Mouse (Mus musculus): Measurements from ENCODE around the gene Pdlim3.
"Not testable (repeated sequence)": the region's sequence is repeated elsewhere in the genome, so short reads cannot be mapped to it uniquely, and the experiment has no call there.

Gene Pdlim3

DNA sequence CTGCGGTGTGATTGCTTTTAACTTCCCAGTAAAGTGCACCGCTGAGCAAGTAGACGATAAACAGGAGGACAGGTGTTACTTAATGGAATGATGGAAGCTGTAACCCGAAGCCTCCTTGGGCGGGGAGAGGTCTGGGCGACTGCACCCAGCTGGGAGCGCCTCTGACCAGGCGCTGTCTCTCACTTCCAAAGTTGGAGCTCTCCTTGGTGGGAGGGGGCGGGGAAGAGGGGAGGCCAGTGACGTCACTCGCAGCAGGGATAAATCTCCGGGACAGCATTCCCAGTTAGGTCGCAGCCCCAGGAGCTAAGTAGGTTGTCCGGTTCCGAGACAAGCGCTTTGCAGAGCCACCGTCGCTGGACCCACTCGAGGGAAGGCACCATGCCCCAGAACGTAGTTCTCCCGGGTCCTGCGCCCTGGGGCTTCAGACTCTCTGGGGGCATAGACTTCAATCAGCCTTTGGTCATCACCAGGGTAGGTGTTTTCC is at the start of gene Pdlim3:
TSS of gene Pdlim3 (plus strand) at position 260 of the 484 bp plus-strand sequence.
- no peak for DNase-seq

DNA sequence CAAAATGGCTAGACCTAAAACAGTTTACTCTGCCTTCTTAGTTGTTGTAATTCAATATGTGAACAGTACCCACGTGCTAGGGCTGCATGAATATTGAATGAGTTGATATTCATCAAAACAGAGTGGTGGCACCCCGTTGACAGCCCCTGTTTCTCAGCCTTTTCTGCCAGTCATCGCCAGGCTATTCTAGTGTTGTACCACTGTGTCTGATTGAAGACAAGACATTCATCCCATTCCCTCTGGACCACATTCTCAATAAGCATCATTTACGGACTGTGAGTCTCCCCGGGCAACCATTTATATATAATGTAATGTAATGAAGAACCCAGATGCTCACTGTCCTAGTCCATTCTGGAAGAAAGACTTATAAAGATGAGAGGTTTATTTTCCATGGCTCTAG is 42.0 kb upstream of the Pdlim3 start:
- no peak for DNase-seq

DNA sequence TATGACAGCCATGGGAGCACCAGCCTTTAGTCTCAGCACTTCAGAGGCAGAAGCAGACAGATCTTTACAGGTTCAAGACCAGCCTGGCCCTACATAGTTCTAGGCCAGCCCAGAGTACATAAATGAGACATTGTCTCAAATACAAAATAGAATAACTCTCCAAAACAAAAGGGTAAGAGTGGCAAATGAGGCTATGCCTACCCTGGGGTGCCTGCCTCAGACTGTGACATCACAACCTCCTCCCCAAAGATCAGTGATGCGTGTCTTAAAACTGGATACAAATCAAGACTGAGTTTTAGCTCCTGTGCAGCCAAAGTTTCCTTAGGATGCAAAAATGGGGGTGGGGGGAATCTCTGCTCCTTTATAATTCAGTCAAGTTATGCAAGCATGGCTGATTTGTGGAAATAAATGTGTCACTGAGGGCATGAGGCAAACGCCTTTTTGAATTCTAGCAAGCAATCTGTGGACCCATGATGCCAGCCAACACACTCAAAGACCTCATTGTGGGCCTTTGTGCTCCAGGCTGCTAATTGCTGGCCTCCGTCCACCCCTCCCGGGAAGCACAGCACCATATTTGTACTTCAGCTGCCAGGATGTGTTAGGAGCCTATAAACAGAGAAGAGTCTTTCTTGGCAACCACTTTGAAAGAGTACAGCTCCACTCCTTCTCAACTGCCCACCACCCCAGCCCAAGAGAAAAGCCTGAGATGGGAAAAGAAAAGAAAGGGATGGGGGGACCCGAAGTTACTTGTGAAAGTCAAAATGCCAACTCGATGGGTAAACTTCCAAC is 41.0 kb upstream of the Pdlim3 start:
- peak; percentile 39 to 44 for DNase-seq

DNA sequence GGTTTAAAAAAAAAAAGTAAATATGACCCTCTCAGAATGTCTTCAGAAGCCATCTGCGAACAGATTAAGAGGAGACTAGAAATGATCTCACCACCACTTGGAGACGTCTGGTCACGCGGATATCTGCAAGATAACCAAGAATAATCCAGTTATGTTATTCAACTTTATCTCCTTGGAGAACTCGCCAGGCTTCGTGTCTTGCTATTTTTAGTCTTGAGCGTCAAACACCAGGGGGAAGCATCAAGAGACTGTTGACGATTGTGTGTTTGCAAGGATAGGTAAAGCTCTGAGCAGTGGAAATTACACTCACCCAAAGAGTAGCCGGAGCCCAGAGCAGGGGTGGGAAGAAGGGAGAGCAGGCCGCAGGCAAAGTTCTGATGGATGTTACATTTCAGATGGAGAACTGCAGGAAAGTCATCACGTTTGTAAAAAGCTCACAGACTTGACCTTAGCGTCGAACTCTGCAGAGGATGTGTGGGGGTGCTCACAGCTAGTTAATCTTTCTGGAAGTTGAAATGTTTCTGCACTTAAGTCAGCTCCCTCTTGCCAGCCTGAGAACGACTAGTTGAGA is 40.3 kb upstream of the Pdlim3 start:
- no peak for DNase-seq

DNA sequence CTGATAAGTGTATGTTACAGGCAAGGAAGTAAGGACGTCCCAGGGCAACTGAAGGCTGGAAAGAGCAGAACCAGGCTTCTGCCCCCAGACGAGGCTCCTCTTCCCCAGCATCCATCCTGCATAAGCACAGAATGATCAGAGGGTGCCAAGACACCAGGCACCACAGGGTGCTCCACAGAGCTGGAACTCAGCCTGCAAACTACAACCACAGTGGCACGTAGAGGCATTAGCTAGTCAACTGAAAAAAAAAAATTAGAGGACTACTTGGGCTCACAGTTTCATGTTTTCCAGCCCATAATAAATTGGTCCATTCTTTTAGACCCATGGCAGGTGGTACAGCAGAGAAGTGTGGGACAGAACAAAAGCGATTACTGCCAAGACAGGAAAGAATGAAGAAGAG is 39.4 kb upstream of the Pdlim3 start:
- DNase-seq, result no peak

DNA sequence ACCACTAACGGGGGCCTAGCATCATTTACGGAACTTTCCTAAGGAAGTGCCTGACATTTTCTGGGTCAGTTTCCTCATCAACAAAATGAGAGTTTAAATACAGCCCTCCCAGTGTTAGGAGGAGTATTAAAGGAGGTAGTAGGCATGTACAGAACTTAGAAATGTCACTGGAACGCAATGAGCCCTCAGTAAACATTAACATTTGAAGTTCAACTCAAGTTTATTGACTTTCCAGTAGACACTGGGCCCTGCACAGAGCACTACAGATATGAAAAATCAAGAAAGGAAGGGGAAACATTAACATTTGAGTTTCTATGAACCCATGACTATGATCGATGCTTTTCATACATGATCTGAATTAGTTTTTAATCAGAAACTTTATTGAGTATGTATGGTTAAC is 30.1 kb upstream of the Pdlim3 start:
- no peak for DNase-seq

DNA sequence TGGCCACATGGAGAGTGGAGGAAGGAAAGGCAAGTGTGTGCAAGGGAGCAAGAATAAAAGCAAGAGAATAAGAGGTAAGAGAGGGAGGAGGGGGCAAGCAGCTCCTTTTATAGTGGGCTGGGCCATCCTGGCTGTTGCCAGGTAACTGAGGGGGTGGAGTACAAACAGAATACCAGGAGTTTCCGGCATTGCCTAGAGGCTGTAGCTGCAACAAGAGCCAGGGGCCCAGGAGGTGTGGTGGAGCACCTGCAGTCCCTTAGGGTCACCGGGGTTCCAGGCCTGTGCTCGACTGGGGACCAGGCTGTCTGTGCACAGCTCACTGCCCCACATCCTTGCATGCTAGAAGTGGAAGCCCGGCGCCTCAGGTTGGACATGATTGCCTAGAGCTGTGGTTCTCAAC is 27.5 kb upstream of the Pdlim3 start:
- no peak for DNase-seq

DNA sequence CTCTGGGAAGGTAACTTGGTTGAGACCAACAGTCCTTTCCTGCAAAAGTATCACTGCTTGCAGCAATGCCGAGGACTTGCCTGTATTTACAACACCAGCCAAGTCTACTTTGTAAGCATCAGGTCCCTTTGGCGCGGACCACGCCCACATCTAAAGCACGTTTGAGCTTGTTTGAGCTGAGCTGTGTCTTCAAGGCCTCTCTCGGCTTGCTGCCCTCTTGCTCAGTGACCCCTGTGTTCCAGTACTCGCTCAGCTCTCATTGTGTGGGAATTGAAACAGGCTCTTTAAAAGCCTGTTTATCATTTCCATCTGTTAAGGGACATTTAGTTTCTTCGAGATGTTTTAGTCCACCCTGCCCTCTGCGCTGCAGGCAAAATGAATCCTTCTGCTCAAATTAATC is 26.9 kb upstream of the Pdlim3 start:
- no peak for DNase-seq

DNA sequence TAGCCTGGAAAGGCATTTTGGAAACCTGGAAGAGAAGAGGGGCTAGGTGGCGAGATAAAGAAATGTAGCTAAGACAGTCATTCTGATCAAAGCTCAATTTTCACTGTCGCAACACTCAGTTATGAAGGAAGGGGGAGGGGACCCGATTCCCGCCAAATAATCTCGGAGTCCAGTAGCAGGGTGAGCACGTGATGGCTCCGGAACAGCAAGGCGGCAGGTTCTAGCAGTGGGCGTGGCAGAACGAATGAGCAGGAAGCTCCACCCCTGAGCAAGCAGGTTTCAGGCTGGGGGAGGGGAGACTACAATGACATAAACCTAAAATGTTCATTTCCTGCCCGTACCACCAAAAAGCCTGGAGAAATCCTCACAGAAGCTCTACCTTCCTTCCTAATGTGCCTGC is 13.7 kb upstream of the Pdlim3 start:
- not testable (repeated sequence) for DNase-seq

DNA sequence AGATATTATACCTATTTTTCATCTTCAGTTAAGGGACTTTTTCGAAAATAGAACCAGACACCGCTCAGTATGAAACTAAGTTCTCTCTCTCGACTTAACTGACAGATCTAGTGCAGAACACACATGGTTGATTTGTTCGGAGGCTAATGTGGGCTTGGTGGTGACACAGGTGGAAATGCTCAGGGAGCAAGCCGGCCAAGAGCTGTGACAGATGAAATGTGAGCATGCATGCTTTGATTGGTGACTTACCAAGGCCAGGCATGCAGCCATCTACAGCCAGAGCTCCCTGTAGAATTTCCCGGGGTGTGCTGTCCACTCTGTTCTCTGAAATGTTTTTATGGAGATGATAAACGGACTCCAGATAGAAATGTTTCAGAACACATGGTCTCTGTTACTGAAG is 13.2 kb upstream of the Pdlim3 start:
- DNase-seq, result no peak

DNA sequence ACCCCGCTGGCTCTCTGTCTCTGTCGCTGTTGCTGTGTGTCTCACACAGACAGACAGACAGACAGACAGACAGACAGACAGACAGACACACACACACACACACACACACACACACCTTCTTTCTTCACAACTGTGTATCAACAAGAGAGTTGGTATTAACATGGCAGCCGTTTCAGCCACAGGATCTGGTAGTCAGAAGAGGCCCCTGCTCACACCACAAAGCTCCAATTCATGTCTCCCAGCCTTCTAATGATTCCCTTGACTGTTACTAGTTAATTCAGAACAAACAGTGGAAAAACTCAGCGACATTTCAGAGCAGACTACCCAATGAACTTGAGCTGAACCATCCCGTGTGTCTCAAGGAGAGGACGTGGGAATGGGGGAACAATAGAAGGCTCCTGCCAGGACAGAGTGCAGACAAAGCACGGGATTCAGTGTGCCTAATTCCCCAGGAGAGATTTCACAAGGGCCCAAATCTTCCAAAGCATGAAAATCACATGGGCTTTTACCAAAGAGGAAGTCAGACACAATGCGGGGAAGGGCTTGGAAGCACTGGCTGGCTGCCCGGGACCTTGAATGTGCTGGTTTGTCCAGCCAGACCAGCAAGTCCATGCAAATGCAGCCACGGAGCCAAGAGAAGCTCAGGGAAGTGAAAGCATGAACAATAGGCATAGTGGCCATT is 10.2 kb upstream of the Pdlim3 start:
- peak; percentile 27 to 32 for DNase-seq

DNA sequence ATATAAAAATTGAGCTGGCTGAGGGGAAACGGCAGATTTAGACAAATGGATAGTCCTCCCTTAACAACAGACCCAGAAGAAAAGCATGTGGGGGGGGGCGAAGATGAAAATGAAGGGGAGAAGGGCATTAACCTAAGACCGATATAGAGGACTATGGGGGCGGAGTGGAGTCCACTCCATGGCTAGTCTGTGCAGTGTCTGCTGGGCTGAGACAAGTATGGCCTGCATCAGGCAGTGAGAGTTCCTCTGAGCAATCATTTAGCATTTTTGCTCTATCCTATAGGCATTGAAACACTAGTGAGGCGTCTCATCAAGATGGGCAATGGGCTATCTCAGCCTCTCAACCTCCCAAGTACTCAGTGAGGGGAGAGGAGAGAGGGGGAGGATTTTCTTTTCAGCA is 8.9 kb upstream of the Pdlim3 start:
- DNase-seq, result no peak

DNA sequence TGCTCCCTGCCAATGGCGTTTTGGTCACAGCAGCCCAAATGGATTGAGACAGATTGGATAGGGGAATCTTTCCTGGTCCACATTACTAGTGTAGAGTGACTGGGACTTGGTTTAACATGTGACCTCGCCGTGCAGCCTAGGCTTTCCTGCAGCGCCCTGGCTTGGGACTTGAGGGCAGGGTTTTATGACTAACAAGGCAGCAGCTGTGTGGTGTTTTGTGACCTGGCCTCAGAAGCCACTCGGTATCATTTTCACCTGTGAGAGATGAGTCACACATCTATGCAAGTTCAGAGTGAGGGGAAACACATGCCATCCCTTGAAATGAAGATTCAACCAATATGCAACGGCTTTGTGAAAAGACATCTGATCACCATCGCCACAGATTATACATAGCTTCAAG is 7.6 kb upstream of the Pdlim3 start:
- no peak for DNase-seq

DNA sequence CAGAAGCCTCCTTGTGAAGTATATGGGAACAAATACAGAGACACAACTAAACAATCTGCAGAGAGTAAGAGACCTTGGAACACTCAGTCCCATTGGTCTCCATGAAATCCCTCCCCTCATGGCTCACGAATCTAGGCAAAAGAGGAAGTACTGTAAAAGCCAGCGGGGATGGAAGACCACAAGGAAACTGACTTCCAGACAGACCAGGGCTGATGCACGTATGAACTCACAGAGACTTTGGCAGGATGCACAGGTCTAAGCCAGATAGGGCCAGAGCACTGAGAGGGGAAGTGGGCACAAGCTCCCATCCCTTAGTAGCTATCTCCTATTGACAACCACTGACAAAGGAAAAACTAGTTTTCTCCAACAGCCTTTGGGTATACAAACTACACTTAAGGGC is 4.8 kb upstream of the Pdlim3 start:
- no peak for DNase-seq

DNA sequence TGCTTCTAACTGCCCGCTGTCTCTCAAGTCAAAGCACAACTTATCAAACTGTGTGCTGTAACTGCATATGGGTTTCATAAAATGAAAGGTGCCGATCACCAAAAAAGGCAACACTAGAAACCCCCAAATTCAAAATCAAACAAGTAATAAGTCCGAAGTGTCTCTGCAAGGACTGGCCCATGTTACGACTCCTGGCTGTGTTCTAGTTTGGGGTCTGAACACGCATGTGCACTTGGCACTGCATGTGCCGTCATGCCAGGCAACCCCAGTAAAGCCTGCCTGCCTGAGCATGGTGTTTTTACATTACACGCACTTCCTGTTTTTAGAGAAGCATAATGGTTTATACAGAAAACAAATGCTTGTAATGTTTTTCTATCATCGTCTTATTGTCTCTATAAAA is 3.5 kb upstream of the Pdlim3 start:
- no peak for DNase-seq

DNA sequence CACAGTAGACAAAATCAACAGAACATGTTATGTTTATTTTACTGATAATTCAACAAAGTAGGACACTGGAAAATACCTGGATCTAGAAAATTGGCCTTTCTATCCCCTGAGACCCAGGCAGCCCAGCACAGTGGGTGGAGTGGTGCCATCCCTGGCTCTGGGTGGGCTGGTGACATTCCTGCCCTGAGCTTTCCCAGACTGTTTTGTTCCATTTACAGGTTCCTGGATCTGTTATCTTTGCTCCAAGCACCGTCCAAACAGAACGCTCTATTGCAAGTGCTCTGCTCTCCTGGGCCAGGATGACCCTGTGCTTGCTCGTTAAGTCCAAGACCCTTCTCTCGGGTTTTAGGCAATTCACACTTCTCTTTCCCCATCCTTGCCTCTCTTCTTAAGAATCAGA is 1.5 kb upstream of the Pdlim3 start:
- no peak for DNase-seq

DNA sequence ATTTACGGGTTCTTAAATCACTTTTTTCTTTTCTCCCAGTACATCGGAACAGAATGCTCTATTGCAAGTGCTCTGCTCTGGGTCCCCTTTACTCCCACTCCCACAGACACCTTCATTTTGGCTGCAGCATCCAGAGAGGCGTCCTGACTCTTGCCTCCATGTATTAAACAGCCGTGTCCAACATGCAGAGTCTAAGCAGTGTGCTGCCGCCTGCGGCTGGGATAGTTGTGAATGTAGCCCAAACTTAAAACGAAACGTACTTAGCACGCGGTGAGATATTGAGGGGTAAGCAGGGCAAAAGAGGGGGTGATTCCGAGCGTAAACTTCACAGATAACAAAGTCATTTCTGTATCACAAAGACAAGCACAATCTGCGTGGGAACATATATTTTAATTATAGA is 709 bp upstream of the Pdlim3 start:
- DNase-seq, result no peak

DNA sequence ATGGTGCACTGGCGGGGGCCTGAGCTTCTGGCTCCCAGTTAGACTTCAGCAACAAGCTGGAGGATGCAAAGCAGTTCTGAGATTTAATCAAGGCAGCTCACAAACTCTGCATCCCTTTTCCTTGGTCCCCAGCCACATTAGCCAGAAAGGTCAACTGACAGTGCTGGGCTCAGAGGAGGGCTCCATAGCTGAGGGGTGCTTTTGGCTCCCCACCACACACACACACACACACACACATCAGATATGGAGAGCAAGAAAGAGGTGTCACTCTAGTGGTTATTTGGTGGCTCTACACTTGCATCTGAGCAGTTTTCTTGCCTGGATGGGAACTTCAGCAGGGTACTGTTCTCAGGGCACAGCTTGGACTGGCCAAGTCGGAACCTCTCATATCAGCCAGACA is 514 bp downstream of the Pdlim3 start:
- no peak for DNase-seq

DNA sequence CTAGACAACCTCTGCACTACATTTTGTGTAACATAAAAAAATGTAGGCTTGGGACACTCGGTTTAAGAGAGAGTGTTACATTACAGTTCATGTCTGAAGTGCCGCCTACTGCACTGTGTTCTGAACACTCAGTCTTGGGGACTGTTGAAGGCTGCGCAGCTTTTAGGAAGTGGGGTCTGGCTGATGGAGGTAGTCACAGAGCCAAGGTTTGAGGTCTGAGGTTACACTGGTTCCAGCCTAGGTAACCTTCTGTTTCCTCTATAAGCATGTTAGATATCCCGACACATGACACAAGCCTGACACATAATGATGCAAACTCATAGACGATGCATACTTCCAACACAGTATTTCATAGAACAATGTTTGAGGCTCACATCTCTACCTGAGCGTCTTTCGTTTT is 4.5 kb downstream of the Pdlim3 start:
- DNase-seq, result no peak

DNA sequence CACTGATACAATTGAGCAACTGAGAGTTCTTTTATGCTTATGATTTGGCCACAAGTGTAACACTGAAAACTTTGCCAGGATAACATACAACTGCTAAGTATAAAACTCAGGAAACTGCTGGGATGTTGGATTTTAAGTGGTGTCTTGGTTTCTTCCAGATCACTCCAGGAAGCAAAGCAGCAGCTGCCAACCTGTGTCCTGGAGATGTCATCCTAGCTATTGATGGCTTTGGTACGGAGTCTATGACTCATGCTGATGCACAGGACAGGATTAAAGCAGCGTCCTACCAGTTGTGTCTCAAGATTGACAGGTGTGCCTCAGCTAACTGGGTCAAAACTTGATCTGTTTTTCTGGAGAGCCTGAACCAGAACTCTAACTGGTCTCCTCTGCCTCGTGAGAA is 11.3 kb downstream of the Pdlim3 start:
- DNase-seq, result no peak

DNA sequence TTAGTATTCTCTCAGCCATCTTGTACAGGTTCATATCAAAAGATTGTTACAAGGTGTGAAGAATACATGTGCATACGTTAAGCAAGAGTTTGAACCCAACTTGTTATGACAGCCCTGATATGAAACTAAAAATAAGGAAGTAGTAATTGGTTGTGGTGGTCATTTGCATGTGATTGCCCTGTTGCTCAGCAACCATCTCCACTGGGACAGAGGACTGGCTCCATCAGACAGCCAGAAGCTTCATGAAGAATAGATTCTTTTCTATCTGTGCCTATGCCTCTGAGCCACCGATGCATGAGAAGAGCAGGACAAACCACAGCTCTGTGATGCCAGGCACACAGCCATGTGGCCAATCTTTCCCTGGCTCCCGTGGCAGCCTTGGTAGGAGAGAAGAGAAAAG is 14.5 kb downstream of the Pdlim3 start:
- DNase-seq, result no peak

DNA sequence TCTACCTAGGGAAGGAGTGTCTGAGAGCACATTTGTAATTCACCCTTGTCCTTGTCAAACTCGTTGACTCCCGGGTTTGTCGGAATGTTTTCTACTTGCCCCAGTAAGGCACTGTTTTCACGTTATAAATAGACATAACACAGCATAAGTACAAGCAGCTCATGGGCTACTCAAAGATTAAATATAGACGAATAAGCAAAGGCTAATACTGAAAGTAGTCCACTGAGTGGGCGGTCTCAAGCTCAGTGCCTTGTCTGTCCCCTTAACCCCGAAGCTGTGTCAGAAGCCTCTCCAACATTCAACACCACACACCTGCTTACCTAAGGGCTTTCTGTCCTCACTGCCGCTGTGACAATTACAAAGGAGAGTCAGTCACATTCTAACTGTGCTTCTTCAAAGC is 16.4 kb downstream of the Pdlim3 start:
- no peak for DNase-seq

DNA sequence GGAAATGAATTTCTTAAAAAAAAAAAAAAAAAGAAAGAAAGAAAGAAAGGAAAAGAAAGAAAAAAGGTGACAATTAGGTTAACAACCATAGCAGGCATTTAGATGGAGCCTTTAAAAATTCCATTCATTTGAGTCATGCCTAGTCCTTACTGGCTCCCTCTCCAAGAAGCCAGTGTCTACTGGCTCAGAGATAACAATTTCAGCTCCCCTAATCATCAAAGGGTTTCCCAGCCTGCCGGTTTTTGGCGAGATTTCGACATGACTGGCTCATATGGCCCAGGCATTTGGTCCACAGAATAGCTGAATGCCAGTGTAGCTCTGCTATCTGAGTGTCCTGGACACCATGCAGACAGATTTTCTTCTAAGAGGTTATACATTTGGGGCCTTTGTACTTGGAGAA is 18.4 kb downstream of the Pdlim3 start:
- DNase-seq, result no peak

DNA sequence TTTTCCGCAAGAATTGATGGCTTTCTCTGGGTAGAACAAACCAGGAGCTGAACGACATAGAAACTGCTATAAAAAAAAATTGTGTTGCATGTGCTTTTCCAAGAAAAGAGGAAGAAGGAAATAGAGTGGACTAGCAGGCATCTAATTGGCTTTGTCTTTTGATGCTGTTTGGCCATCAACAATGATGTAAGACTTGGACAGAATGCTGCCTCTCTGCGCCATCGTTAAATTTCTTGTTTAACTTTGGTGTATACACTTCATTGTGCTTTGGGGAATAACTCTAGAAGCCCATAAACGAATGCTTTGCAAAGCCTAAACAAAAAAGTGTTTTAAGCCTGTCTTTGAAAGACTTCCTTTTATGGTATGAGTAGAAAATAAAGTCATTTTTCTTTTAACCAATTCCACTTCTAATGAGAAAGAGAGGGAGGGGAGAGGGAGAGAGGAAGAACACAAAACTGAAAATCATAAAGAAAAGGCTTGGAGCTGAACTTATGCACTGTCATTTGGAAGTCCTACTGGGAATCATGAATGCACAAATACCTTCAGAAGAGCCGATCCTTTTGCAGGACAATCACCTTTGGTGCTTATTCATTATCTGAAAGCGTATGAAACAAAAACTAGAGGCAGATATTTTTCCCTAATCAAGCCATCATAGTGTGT is 20.5 kb downstream of the Pdlim3 start:
- no peak for DNase-seq
